Mouse (Mus musculus): ENCODE measurements at regions not wholly inside any gene's neighbourhood (a gene's known extent, or its start where the extent isn't known, plus 50 kb on each side); places are given as distances from the start of the nearest gene placed in this dataset.

DNA sequence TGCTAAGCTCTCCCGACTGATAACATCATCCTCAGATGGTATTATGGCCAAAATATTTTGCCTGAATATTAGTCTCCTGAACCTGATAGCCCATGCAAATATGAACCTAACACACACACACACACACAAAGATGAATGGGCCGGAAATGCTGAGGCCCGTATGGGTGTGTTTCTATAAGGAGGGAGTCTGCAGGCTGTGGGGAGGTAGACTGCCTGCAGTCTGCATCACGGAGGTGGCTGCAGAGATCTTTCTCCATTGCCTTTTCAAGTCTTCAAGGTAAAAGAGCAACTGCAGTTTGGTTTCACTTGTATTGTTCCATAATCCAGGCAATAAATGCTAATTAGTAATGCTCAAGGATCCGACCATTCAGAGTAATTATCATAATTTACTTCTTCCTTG, 424.3 kb upstream of the Ubash3b start:
- TF ChIP-seq CTCF (IDR thresholded peaks at IDR 0.05; ENCODE audit: insufficient read depth, low read length) (no peak), POLR2A (IDR thresholded peaks at IDR 0.05; ENCODE audit: borderline replicate concordance, extremely low read depth, low read depth, low read length) (no peak)
